Mouse (Mus musculus) heart, adult 2 months (tissue): ENCODE measurements at regions not wholly inside any gene's neighbourhood (a gene's known extent, or its start where the extent isn't known, plus 50 kb on each side); places are given as distances from the start of the nearest gene placed in this dataset.

Experiments
- DNase-seq, 2 experiments: peaks; one replicate each; pipeline ENCODE4 v3.0.0; 2021
- H3K27ac ChIP-seq: fragments of 200-600 bp; 2 replicates; pipeline ENCODE4 v1.8.1; 2022
- H3K27me3 ChIP-seq: fragments of 200-500 bp; 2 replicates; pipeline ENCODE4 v1.6.1; 2012; ENCODE audit warnings: mild to moderate bottlenecking, low read length, inconsistent platforms, mixed read lengths; ENCODE audit not compliant: control insufficient read depth, insufficient read depth
- H3K36me3 ChIP-seq: fragments of 200-500 bp; 2 replicates; pipeline ENCODE4 v1.6.1; 2012; ENCODE audit warnings: low read length, inconsistent platforms; ENCODE audit not compliant: control insufficient read depth, insufficient read depth
- H3K4me1 ChIP-seq: fragments of 200-500 bp; 2 replicates; pipeline ENCODE4 v1.6.1; 2011; ENCODE audit warnings: low read length; ENCODE audit not compliant: control insufficient read depth, insufficient read depth
- H3K4me3 ChIP-seq: fragments of 200-600 bp; 2 replicates; pipeline ENCODE4 v1.8.1; 2022
- H3K79me2 ChIP-seq: fragments of 200-500 bp; replicated peaks from 2 replicates; pipeline ENCODE4 v1.6.1; 2012; ENCODE audit warnings: mild to moderate bottlenecking, inconsistent platforms, low read length, moderate library complexity, mixed read lengths; ENCODE audit not compliant: control insufficient read depth, insufficient read depth
- H3K9ac ChIP-seq: fragments of 200-500 bp; 2 replicates; pipeline ENCODE4 v1.6.1; 2012; ENCODE audit warnings: low read depth, mild to moderate bottlenecking, control low read depth, inconsistent platforms, low read length, mixed read lengths
- CTCF ChIP-seq: fragments of 200-600 bp; IDR thresholded peaks from 2 replicates; pipeline ENCODE4 v1.8.1; 2022; ENCODE audit warnings: antibody characterized with exemption, mild to moderate bottlenecking, moderate library complexity
- EP300 ChIP-seq: fragments of 200-500 bp; IDR thresholded peaks from 2 replicates; pipeline ENCODE4 v1.6.1; 2011; ENCODE audit warnings: low read depth, low read length, control low read depth; ENCODE audit not compliant: insufficient read depth
- POLR2A ChIP-seq: fragments of 200-500 bp; IDR thresholded peaks from 2 replicates; pipeline ENCODE4 v1.6.1; 2011; ENCODE audit warnings: mild to moderate bottlenecking, low read depth, low read length, control low read depth; ENCODE audit not compliant: insufficient read depth
- WGBS: fragments of 180-500 bp; shearing (Covaris S2); methylation state at CpG from one replicate; pipeline ENCODE4 v1.1.7; 2018; 5-methylcytosine and 5-hydroxymethylcytosine counted together
- intact Hi-C: fragments of 180-260 bp; cut with DNase I; formaldehyde crosslinking; loops from one replicate; pipeline ENCODE4 v1.15.1; 2025

DNA sequence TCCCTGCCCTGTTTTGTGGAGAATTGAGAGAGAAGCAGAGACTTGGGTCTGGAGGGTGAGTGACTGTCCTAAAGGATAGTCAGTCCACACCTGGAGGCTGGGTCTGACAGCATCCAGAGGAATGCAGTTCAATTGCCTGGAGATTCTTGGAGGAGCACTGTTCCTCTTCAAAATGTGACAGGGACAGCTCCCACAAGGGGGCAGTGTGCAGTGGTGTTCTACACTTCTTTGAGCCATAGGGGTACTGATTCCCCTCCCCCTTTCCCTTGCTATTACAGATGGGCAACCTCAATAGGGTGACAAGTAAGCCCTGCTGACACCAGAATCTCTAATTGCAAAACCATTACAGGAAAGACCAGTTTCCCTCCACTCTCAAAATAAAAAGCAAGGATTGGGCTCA lies 63.7 kb upstream of the Gm773 start:
- Histone ChIP-seq H3K27me3 (no peaks in the 10 kb centered on the region), H3K4me3 (no peak overlapping the region), H3K79me2 (no peaks in the 10 kb centered on the region), H3K27ac (no peak overlapping the region), H3K4me1 (no peaks in the 10 kb centered on the region), H3K9ac (no peak overlapping the region), H3K36me3 (no peaks in the 10 kb centered on the region)
- no peak for DNase-seq
- intact Hi-C loops = no loop called here
- TF ChIP-seq CTCF = peak; percentile 30
- TF ChIP-seq EP300 = no peak

DNA sequence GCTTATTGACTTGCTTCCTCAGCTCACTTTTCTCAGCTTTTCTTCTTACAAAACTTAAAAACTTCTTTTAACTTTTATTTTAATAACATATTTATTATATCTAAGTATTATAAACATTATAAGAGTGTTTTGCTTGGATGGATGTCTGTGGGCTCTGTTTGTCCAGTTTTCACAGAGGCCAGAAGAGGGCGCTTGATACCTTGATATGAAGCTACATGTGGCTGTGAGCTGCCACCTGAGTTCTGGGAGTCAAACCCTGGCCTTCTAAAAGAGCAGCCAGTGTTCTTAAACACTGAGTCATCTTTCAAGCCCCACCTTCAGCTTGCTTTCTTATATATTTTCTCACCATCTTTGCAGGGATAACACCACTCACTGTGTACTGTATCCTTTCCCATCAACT lies 61.5 kb upstream of the Gm773 start:
- H3K9ac ChIP-seq = no peak overlapping the region
- no peaks in the 10 kb centered on the region for H3K27me3 ChIP-seq
- no peak overlapping the region for H3K27ac ChIP-seq
- TF ChIP-seq CTCF = peak; percentile 67
- TF ChIP-seq EP300 = no peak
- no peak for TF ChIP-seq POLR2A
- no peaks in the 10 kb centered on the region for H3K4me1 ChIP-seq
- H3K36me3 ChIP-seq = no peaks in the 10 kb centered on the region
- H3K79me2 ChIP-seq = no peaks in the 10 kb centered on the region
- H3K4me3 ChIP-seq = no peak overlapping the region
- intact Hi-C loops = loop anchor here (2.0 kb wide), 1 partner anchor 65 kb away; no protein-coding TSS in a partner anchor
- no peak for DNase-seq
- 10% methylated on average over 1 of the region's 1 CpGs for WGBS

- intact Hi-C loops = no loop called here
- DNase-seq = no peak
- H3K79me2 ChIP-seq = no peaks in the 10 kb centered on the region
- H3K36me3 ChIP-seq = no peaks in the 10 kb centered on the region
- no peaks in the 10 kb centered on the region for H3K27me3 ChIP-seq
- no peaks in the 10 kb centered on the region for H3K4me1 ChIP-seq
- TF ChIP-seq POLR2A = no peak
- no peak for TF ChIP-seq EP300
- no peak for TF ChIP-seq CTCF
- no peak overlapping the region for H3K27ac ChIP-seq
- H3K9ac ChIP-seq = no peak overlapping the region
- WGBS = 75% methylated on average over 2 of the region's 2 CpGs
- H3K4me3 ChIP-seq = no peak overlapping the region
Observed at GRCm38 (mm10) chrX:56269706-56270105, 57.0 kb upstream of the Gm773 start.
